In the genomic region with DNA sequence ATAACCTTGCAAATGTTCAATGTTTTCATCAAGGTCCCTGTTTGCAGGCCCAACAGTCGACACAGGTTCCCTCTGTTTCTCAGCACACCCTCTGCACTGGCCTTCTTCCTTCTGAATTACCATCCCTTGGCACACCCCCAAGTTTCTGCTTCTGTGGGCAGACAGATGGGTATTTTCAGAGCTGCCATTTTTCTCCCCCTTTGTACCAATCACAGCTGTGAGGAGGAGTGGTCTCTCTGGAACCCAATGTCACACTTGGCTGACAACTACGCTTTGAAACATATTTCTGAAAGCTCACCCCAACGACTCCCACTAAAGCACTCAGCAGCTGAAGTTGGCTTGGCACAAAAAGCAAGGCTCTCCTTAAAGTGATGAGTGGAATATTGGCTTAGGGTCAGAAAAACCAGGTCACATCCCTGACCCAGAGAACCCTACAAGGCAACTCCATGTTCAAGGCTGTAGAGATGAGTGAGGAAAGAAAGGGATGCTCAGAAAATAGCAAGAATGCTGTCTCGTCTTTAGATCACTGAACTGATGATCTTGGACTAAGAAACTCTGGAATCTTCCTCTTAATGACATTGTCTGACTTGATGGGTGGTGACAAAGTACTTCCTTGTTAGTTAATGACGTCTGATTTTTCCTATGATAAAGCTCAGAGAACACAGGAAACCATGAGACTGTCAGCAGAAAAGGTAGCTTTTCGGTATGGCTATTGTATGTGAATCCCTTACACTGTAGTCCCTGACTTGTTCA, we compare ENCODE assay signal across 9 mouse cellular contexts. TPM values are rescaled to one million over a fixed set of nuclear protein-coding genes. Genes with fewer than 3 reads are reported as not detected.
DNase-seq lines count a peak whose midpoint lies in the region; ATAC-seq and TF ChIP-seq lines count a peak whose summit lies in the region.
"Had no signal": no experiment of that assay in that cellular context is flagged by ENCODE, and none has a peak within 500 bp of the region (broad histone marks: within the 10 kb centered on the region; RNA-seq: fewer than 3 reads in every experiment).

No protein-coding gene starts in this region.

- TF ChIP-seq CTCF in gastrocnemius, adult 2 months (IDR thresholded peaks at IDR 0.05) = no peak

- H3K36me3 ChIP-seq in hindbrain, embryonic 16.5 days (ENCODE audit: control insufficient read depth, insufficient read depth, low read length) = no peaks in the 10 kb centered on the region
- H3K36me3 ChIP-seq: liver, embryonic 15.5 days had no signal

- 64% methylated on average over 6 of the region's 6 CpGs for WGBS in hindbrain, embryonic 16.5 days

- H3K4me1 ChIP-seq in hindbrain, embryonic 16.5 days (ENCODE audit: control insufficient read depth, insufficient read depth, low read depth, low read length) = no peaks in the 10 kb centered on the region
- H3K4me1 ChIP-seq: liver, embryonic 15.5 days had no signal

- intact Hi-C loops in gastrocnemius, adult 2 months (cut with DNase I) = no loop called here
- intact Hi-C loops in gastrocnemius, postnatal 14 days (cut with DNase I; ENCODE audit: low total_unique reads) = no loop called here

- no peak overlapping the region for H3K27ac ChIP-seq in gastrocnemius, adult 2 months
- H3K27ac ChIP-seq in hindbrain, embryonic 16.5 days (ENCODE audit: low read depth, low read length) = no peak overlapping the region
- H3K27ac ChIP-seq: liver, embryonic 15.5 days had no signal

- H3K9ac ChIP-seq in hindbrain, embryonic 16.5 days (ENCODE audit: low read depth, low read length) = no peak overlapping the region
- H3K9ac ChIP-seq: liver, embryonic 15.5 days had no signal

- H3K4me3 ChIP-seq in gastrocnemius, adult 2 months = no peak overlapping the region
- H3K4me3 ChIP-seq in hindbrain, embryonic 16.5 days (ENCODE audit: low read length) = no peak overlapping the region
- H3K4me3 ChIP-seq: liver, embryonic 15.5 days had no signal

- no peaks in the 10 kb centered on the region for H3K9me3 ChIP-seq in hindbrain, embryonic 16.5 days (ENCODE audit: control insufficient read depth, low read length)
- H3K9me3 ChIP-seq: liver, embryonic 15.5 days had no signal

- H3K27me3 ChIP-seq in hindbrain, embryonic 16.5 days (replicated peaks; ENCODE audit: control insufficient read depth, insufficient read depth, low read length) = no peaks in the 10 kb centered on the region
- H3K27me3 ChIP-seq: liver, embryonic 15.5 days had no signal

- ATAC-seq in hindbrain, embryonic 16.5 days = peak; percentile 90
- peak; percentile 80 for ATAC-seq in megakaryocyte, adult 5-6 weeks (ENCODE audit: poor library complexity, severe bottlenecking)

- DNase-seq in gastrocnemius, postnatal 10 days = peak; percentile 4
- no peak for DNase-seq in gastrocnemius, adult 2 months
- peak; percentile 11 to 79 for DNase-seq in adrenal gland, adult (ENCODE audit: inconsistent age in 2 of 2, low spot score in 1 of 2)
- DNase-seq in gastrocnemius, postnatal 14 days = no peak
- DNase-seq in MN1 (ENCODE audit: low spot score) = no peak
- DNase-seq in gastrocnemius, adult 18-20 months (ENCODE audit: low spot score) = no peak

- H3K4me2 ChIP-seq in hindbrain, embryonic 16.5 days (ENCODE audit: low read length) = no peak overlapping the region
- H3K4me2 ChIP-seq: liver, embryonic 15.5 days had no signal

RNA-seq across cellular contexts. Expression of gene Itgb8, which starts 31.7 kb away (rescaled TPM):
- 1 to 10 TPM; 3.6 to 4.0 TPM for total RNA-seq in gastrocnemius, postnatal 10 days (2021)
- total RNA-seq in gastrocnemius, adult 2 months (2021) = under 1 TPM; 0.33 to 0.36 TPM
- 9.0 and 9.3 TPM in 2 replicates for polyA plus RNA-seq in hindbrain, embryonic 16.5 days (2015; fragmentation: Nextera tagmentation; extraction: Ambion mirVana)
- 0.02 TPM in 1 of 2 replicates, not detected in the other for total RNA-seq in megakaryocyte, adult 5-6 weeks (2015)
- not detected in 2 replicates for total RNA-seq in megakaryocyte, adult 5-6 weeks (2017)
- total RNA-seq in gastrocnemius, postnatal 14 days (2021) = 1 to 10 TPM; 1.2 to 3.8 TPM
- under 1 TPM; 0.32 to 0.50 TPM for total RNA-seq in gastrocnemius, adult 18-20 months (2021)

Comparison
In these comparisons a context has a peak if more than half of its experiments do, and no peak if none do; other contexts are left out.
1. DNase-seq: peak in gastrocnemius, postnatal 10 days (single experiment) and adrenal gland, adult (2 of 2); none in gastrocnemius, adult 2 months (single experiment), gastrocnemius, postnatal 14 days (single experiment), MN1 (single experiment) and gastrocnemius, adult 18-20 months (single experiment).